Mouse (Mus musculus) heart, embryonic 10.5 days (tissue): ENCODE measurements around the gene Gm42906. TPM values are rescaled to one million over a fixed set of nuclear protein-coding genes. Genes with fewer than 3 reads are reported as not detected.

Experiments
- DNase-seq: peaks from one replicate; pipeline ENCODE4 v3.0.0-alpha.2; 2017; ENCODE audit warnings: low spot score
- H3K27ac ChIP-seq: fragments of 300-500 bp; sonication (generic); 2 replicates; pipeline ENCODE4 v1.5.1; 2016; ENCODE audit warnings: mild to moderate bottlenecking
- H3K27me3 ChIP-seq: fragments of 300-500 bp; sonication (generic); 2 replicates; pipeline ENCODE4 v1.6.1; 2016; ENCODE audit warnings: mild to moderate bottlenecking; ENCODE audit not compliant: poor library complexity, insufficient read depth, severe bottlenecking
- H3K36me3 ChIP-seq: fragments of 300-500 bp; sonication (generic); 2 replicates; pipeline ENCODE4 v1.6.1; 2016; ENCODE audit warnings: mild to moderate bottlenecking, moderate library complexity
- H3K4me1 ChIP-seq: fragments of 300-500 bp; sonication (generic); 2 replicates; pipeline ENCODE4 v1.6.1; 2016; ENCODE audit warnings: mild to moderate bottlenecking
- H3K4me3 ChIP-seq: fragments of 300-500 bp; sonication (generic); 2 replicates; pipeline ENCODE4 v1.5.1; 2016; ENCODE audit warnings: mild to moderate bottlenecking, moderate library complexity
- H3K9me3 ChIP-seq: fragments of 300-500 bp; sonication (generic); 2 replicates; pipeline ENCODE4 v1.6.1; 2016; ENCODE audit warnings: mild to moderate bottlenecking, moderate library complexity
- WGBS: fragments of 180-500 bp; shearing (Covaris S2); methylation state at CpG from one replicate; pipeline ENCODE4 v1.1.7; 2016; 5-methylcytosine and 5-hydroxymethylcytosine counted together
- polyA plus RNA-seq: library from polyadenylated mRNA; unstranded; fragments of >200 nt; fragmentation: Nextera tagmentation; extraction: Ambion mirVana; gene quantifications from 2 replicates; pipeline ENCODE4 v1.2.1, GENCODE M21; 2016

Gene Gm42906
- polyA plus RNA-seq, 1 experiment from 2014 or later: not detected

DNA sequence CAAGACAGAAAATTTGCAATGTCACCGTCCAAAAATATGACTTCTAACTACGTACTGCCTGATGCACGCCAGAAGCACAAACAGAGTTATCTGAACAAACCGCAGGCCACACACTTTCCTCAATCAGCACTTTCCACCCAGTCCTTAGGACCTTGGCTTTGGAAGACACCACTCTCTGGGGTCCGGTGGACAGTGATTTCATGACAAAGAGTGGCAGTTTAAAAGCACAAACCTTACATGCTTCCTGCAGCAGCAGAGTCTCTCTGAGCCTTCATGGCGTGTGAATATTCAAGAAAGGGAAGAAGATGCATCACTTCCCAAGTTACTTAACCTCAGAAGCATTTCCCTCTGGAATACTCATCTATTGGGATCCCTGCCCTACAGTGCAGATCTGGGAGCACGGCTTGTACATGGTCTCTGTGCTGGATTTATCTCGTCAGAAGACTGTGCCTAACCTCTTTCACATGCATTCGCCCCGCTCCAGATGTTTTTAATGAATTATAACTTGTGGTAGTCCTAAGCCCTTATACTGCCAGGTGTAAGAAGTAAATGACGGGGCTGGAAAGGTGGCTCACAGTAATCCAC, 244.2 kb downstream of the Gm42906 start:
- H3K4me1 ChIP-seq: peaks cover 6% of the 10 kb centered on the region; the same call in 1 of the 2 replicates
- no peaks in the 10 kb centered on the region for H3K27me3 ChIP-seq
- no peaks in the 10 kb centered on the region for H3K9me3 ChIP-seq
- WGBS: 73% methylated on average over 11 of the region's 11 CpGs
- no peak for DNase-seq
- no peaks in the 10 kb centered on the region for H3K36me3 ChIP-seq
- no peak overlapping the region for H3K4me3 ChIP-seq
- no peak overlapping the region for H3K27ac ChIP-seq

DNA sequence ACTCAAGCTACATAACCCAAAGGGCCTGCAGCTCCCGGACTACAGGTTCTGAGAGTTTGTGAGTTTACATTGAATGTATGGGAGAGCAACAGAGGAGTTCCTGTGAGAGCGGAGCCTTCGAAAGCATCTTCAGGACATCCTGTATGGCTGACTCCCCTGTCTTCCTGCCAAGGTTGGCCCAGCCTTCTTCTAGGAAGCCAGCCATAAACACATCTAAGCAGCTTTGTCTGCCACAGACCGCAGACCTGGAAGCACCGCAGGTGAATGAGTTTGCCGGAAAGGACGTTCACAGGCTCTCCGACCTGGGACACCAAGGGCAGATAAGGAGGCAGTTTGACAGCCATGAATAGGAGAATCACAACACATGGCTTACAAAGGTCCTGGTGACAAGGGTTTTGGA, 246.7 kb downstream of the Gm42906 start:
- Histone ChIP-seq H3K27me3 (no peaks in the 10 kb centered on the region), H3K27ac (no peak overlapping the region), H3K4me1 (peaks cover 6% of the 10 kb centered on the region; the same call in 1 of the 2 replicates), H3K36me3 (no peaks in the 10 kb centered on the region), H3K4me3 (no peak overlapping the region), H3K9me3 (no peaks in the 10 kb centered on the region)
- DNase-seq: no peak
- 90% methylated on average over 8 of the region's 8 CpGs for WGBS

DNA sequence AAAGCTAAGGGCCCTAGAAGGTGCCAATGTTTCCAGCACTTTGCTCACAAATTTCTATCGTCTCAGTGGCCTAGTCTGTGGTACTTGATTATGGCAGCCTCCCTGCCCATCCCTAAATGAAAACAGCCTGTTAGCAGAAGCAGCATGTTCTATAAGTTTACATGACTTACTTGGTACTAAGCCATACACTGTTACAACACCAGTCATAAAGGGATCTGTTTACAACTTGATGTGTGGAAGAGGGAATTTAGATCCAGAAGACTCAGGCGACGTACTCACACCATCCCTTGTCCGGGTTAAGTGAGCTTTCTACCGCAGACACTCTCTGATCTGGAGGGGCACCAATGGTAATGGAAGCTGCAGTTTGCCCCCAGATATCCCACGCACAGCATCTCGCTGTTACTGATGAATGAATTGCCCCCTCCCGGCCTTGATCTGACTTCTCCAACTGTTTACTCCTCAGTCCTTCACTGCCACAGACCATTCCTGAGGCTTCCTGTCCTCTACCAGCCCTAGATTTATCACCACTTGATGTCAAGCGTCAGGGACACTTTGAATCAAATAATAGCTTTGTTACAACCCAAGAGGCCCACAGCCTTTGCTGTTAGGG, 247.7 kb downstream of the Gm42906 start:
- H3K27me3 ChIP-seq: no peaks in the 10 kb centered on the region
- H3K27ac ChIP-seq: no peak overlapping the region
- WGBS: 84% methylated on average over 9 of the region's 9 CpGs
- peaks cover 3% of the 10 kb centered on the region; the same call in 1 of the 2 replicates for H3K4me1 ChIP-seq
- no peaks in the 10 kb centered on the region for H3K9me3 ChIP-seq
- no peak for DNase-seq
- H3K36me3 ChIP-seq: no peaks in the 10 kb centered on the region
- H3K4me3 ChIP-seq: no peak overlapping the region

DNA sequence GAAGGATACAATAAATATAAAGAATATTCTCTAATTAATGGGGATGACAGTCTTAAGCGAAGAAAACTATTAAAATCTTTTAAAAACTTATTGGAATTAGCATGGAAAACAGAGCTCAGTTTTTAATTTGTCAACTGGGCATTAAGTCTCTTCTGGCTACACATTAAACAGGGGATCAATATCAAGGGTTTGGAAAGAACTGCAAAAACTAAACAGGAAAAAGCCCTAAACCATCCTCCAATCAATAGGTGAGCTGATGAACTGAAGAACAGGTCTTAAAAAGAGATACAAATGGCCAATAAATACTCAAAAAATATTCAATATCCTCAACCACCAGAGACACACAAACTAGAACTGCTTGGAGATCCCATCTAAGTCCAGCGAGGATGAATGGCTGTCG, 250.8 kb downstream of the Gm42906 start:
- WGBS: 85% methylated on average over 3 of the region's 3 CpGs
- peak; percentile 39 for DNase-seq
- Histone ChIP-seq H3K27ac (no peak overlapping the region), H3K4me1 (peaks cover 8% of the 10 kb centered on the region; the same call in 1 of the 2 replicates), H3K27me3 (no peaks in the 10 kb centered on the region), H3K9me3 (no peaks in the 10 kb centered on the region), H3K36me3 (no peaks in the 10 kb centered on the region), H3K4me3 (no peak overlapping the region)

DNA sequence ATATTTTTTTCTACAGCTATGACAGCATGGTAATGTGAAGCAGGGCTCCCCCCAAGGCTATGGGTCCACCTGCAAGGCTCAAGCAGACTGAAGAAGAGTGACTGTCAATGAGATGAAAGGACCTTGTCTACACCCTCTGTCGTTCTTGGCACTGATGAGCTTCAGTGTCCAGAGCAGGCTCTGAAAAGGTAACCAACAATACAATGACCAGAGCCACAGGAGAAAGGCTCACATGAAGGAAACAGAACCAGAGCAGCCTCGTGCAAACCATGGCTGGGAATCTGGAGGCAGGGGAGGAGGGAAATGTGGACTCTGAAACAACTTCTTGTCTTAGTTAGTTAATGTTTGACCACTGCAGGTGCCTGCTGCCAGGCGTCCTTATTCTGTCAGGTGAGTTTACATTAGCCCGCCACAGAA, 252.1 kb downstream of the Gm42906 start:
- DNase-seq: peak; percentile 73
- peaks cover 8% of the 10 kb centered on the region; the same call in 1 of the 2 replicates for H3K4me1 ChIP-seq
- no peak overlapping the region for H3K27ac ChIP-seq
- WGBS: 64% methylated on average over 4 of the region's 4 CpGs
- H3K36me3 ChIP-seq: no peaks in the 10 kb centered on the region
- no peaks in the 10 kb centered on the region for H3K9me3 ChIP-seq
- H3K27me3 ChIP-seq: no peaks in the 10 kb centered on the region
- no peak overlapping the region for H3K4me3 ChIP-seq

DNA sequence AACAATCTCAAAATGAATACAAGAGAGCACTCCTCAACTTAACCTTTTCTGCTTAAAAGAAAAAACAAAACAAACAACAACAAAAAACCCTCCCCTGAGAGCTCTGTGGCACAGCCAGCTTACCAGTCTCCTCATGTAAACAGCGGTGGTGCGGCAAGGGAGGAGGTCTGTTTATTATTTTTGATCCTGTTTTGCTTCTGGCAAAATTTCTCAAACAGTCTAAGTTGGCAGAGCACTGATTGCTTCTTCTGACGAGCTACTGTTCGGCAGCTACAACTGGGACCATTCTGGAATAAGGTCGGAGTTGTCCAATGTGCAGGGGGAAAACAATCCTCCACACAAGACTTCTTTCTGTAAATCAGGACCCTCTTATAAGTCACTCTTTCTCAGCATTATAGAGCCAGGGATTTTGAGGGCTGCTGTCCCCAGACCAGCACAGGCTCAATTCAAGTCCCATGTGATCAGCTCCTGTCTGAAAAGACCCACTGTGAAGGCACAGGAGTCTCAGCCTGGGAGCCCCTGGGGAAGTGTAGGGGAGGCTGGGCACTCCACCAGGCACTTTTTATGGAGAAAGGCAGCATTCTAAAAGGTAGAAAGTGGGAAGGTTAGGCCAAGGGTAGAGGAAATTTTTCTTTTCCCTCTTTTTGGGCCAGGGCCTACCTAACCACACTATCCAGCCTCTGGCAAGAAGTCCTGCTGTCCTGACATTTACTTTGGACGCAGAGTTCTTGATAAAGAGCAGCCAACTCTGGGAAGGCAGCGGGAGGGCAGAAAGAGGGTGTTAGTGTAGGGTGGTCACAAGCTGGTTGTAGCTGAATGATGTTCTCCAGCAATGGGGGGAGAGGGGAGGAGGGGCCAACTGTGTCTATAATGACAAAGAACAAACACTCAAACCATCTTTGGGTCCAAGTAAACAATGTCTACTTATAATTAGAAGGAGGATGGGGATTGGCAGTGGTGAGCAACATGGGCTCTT, 253.2 kb downstream of the Gm42906 start:
- DNase-seq: peak; percentile 74
- 62% methylated on average over 7 of the region's 7 CpGs for WGBS

DNA sequence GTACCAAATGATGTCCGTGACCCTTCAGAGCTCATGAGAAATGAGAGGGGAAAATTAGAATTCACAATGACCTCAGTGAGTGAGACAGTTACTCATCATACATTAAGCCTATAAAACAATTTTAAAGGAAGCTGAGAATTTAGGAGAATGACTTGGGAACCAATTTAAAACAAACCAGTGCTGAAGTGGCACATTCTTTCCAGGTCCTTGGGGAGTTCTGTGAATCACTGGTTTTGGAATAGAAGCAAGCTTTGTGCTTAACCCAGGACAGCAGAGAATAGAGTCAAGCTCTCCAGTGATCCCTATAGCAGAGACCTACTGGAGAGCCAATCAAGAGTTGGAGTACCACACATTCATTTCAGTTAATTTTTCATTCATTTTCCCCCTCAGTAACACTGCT, 254.2 kb downstream of the Gm42906 start:
- Histone ChIP-seq H3K27ac (no peak overlapping the region), H3K4me1 (peaks cover 8% of the 10 kb centered on the region; the same call in 1 of the 2 replicates), H3K27me3 (no peaks in the 10 kb centered on the region), H3K36me3 (no peaks in the 10 kb centered on the region), H3K9me3 (no peaks in the 10 kb centered on the region), H3K4me3 (no peak overlapping the region)
- no peak for DNase-seq
- WGBS: 76% methylated on average over 1 of the region's 1 CpGs

More for the DNA sequence above, 253.2 kb downstream of the Gm42906 start:
- no peaks in the 10 kb centered on the region for H3K36me3 ChIP-seq
- H3K27ac ChIP-seq: no peak overlapping the region
- H3K4me3 ChIP-seq: no peak overlapping the region
- no peaks in the 10 kb centered on the region for H3K27me3 ChIP-seq
- H3K4me1 ChIP-seq: peaks cover 8% of the 10 kb centered on the region; the same call in 1 of the 2 replicates
- no peaks in the 10 kb centered on the region for H3K9me3 ChIP-seq

DNA sequence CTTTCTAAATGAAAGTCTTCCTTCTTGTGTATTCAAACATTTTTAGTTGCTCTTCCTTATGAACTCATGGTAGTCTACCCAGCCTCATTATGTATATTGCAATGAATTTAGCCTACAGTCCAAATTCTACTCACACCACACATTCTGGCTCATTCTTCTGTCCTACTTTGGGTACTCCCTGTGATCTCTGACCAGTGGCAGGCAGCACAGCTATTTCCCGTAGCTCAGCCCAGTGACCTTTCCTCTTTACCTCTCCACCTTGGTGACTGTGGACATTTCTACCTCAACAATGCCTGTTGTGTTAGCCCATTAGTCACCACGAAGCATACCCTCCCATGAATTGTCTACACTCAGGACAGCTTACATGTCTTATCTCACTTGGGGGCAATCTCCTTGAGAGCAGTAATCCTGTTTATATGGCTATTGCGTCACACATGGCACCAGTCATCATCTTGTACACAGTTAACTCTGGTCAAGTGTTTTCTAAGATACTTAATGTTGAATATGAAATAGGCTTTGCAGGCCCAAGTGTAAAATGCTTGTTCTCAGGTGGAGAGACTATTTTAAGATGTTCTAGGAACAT, 257.7 kb downstream of the Gm42906 start:
- WGBS: 75% methylated on average over 3 of the region's 3 CpGs
- Histone ChIP-seq H3K4me3 (no peak overlapping the region), H3K4me1 (peaks cover 8% of the 10 kb centered on the region; the same call in 1 of the 2 replicates), H3K27ac (no peak overlapping the region), H3K27me3 (no peaks in the 10 kb centered on the region), H3K36me3 (no peaks in the 10 kb centered on the region), H3K9me3 (no peaks in the 10 kb centered on the region)
- DNase-seq: peak; percentile 39

DNA sequence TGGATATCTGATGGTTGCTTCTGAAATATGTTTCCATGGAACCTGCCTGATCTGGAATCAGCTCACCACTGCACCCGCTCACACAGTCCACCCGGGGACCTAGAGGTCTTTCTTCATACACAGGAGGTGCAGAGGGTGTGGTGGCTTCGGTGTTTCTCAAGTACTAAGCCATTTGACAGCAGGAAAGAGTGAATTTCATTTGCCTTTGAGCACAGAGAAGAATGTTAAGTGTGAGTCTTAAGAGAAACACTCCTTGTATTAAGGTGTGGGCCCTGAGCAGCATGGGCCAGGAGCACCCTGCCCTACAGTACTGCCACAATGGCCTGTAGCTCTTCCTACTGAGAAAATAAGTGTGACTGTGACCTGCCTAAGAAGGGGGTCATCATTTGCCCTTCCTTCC, 259.8 kb downstream of the Gm42906 start:
- Histone ChIP-seq H3K9me3 (no peaks in the 10 kb centered on the region), H3K4me3 (no peak overlapping the region), H3K27ac (no peak overlapping the region), H3K36me3 (no peaks in the 10 kb centered on the region), H3K27me3 (no peaks in the 10 kb centered on the region), H3K4me1 (no peaks in the 10 kb centered on the region)
- 86% methylated on average over 3 of the region's 3 CpGs for WGBS
- peak; percentile 41 for DNase-seq

DNA sequence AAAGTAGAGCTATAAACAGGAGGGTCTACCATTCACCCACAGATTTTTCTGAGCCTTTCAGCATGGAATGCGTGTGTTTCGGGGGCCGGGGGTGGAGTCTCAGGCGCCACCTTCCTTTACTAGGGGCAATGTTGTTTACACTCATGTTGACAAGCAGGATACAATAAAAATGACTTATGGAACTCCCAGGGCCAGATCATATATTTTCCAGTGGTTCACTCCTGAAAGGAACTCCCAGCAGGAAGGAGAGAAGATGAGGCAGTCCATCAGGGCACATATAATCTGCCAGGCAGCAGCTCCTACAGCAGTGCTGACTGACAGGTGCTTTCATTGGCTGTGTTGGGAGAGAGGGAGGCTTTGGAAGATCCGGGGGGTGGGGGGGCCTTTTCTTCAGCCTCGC, 260.3 kb downstream of the Gm42906 start:
- Histone ChIP-seq H3K27me3 (no peaks in the 10 kb centered on the region), H3K4me1 (no peaks in the 10 kb centered on the region), H3K36me3 (no peaks in the 10 kb centered on the region), H3K9me3 (no peaks in the 10 kb centered on the region), H3K4me3 (no peak overlapping the region), H3K27ac (no peak overlapping the region)
- 83% methylated on average over 6 of the region's 6 CpGs for WGBS
- DNase-seq: peak; percentile 27

DNA sequence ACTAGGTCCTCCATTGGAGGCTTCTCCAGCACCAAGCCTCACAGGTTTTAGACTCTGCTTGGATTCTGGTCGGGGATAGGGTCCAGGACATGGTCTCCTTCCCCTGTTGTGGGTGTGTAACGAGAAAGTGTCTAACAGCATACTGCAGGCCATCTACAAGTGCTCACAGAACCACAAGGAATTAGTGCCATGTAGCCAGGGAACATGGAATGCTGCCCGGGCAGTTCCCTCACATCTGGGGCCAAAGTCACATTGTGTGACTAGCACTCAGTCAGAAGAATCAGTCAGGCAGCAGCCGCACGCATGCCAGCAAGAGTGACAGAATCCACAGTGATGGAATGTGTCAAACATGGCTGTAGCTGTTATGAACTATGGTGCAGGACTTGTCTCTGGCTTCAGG, 261.7 kb downstream of the Gm42906 start:
- Histone ChIP-seq H3K36me3 (no peaks in the 10 kb centered on the region), H3K4me3 (no peak overlapping the region), H3K4me1 (no peaks in the 10 kb centered on the region), H3K27me3 (no peaks in the 10 kb centered on the region), H3K9me3 (no peaks in the 10 kb centered on the region), H3K27ac (no peak overlapping the region)
- WGBS: 60% methylated on average over 5 of the region's 5 CpGs
- peak; percentile 55 for DNase-seq

DNA sequence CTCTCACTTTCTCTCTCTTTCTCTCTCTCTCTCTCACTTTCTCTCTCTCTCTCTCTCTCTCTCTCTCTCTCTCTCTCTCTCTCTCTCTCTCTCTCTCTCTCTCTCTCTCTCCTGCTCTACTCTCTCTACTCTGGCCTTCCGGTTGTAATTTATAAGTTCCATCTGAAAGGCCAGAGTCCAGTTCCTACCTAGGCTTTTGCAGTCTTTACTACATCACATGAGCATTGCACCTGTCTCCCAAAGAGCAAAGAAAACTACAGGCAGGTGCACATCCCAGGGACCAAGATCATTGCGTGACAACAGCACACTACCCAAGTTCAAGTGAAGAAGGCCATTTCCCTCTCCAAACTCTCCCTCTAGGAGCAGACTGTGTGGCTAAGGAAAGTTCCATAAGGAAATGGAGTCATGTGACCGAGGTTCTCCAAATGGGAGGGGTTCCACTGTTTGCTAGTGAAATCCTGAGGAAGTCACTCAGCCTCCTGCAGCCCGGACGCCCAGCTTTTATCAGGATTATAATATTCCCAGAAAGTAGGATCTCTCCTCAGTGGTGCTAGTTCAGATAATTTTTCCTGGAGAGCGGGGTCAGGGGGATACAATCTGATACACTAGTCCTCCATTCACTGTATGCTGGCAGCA, 262.5 kb downstream of the Gm42906 start:
- 67% methylated on average over 6 of the region's 6 CpGs for WGBS
- no peak overlapping the region for H3K27ac ChIP-seq
- H3K36me3 ChIP-seq: no peaks in the 10 kb centered on the region
- H3K27me3 ChIP-seq: no peaks in the 10 kb centered on the region
- H3K4me1 ChIP-seq: no peaks in the 10 kb centered on the region
- H3K4me3 ChIP-seq: no peak overlapping the region
- peak; percentile 42 for DNase-seq
- H3K9me3 ChIP-seq: no peaks in the 10 kb centered on the region
